Mouse (Mus musculus): ENCODE measurements around the gene Traf1.

The Traf1 gene

GRCm38 (mm10) chr2:34969166-34969565 is 7.6 kb upstream of the Traf1 start:
- no peak for DNase-seq (ENCODE audit: low read depth in 1 of 2, low spot score in 2 of 2)

GRCm38 (mm10) chr2:34966243-34966934 is 4.8 kb upstream of the Traf1 start:
- DNase-seq (ENCODE audit: low read depth in 1 of 2, low spot score in 2 of 2), result no peak

- no peak for DNase-seq (ENCODE audit: low read depth in 1 of 2, low spot score in 2 of 2)
Observed at GRCm38 (mm10) chr2:34965806-34966205, 4.2 kb upstream of the Traf1 start.

GRCm38 (mm10) chr2:34965293-34965692 is 3.7 kb upstream of the Traf1 start:
- no peak for DNase-seq (ENCODE audit: low read depth in 1 of 2, low spot score in 2 of 2)

- DNase-seq (ENCODE audit: low read depth in 1 of 2, low spot score in 2 of 2), result no peak
Observed at GRCm38 (mm10) chr2:34964651-34965050, 3.1 kb upstream of the Traf1 start.

GRCm38 (mm10) chr2:34964230-34964629 is 2.7 kb upstream of the Traf1 start:
- DNase-seq (ENCODE audit: low read depth in 1 of 2, low spot score in 2 of 2), result no peak

GRCm38 (mm10) chr2:34963371-34963956 is 1.9 kb upstream of the Traf1 start:
- peak in 1 of 2 experiments; percentile 66 for DNase-seq (ENCODE audit: low read depth in 1 of 2, low spot score in 2 of 2)

GRCm38 (mm10) chr2:34962893-34963292 is 1.3 kb upstream of the Traf1 start:
- peak in 1 of 2 experiments; percentile 55 for DNase-seq (ENCODE audit: low read depth in 1 of 2, low spot score in 2 of 2)

GRCm38 (mm10) chr2:34962211-34962610 is 639 bp upstream of the Traf1 start:
- no peak for DNase-seq (ENCODE audit: low read depth in 1 of 2, low spot score in 2 of 2)

GRCm38 (mm10) chr2:34960966-34961365 is 606 bp downstream of the Traf1 start:
- no peak for DNase-seq (ENCODE audit: low read depth in 1 of 2, low spot score in 2 of 2)

- DNase-seq (ENCODE audit: low read depth in 1 of 2, low spot score in 2 of 2), result no peak
Observed at GRCm38 (mm10) chr2:34960466-34960865, 1.1 kb downstream of the Traf1 start.

GRCm38 (mm10) chr2:34958582-34958981 is 3.0 kb downstream of the Traf1 start:
- peak in 1 of 2 experiments; percentile 44 for DNase-seq (ENCODE audit: low read depth in 1 of 2, low spot score in 2 of 2)

GRCm38 (mm10) chr2:34958036-34958435 is 3.5 kb downstream of the Traf1 start:
- peak; percentile 63 to 74 for DNase-seq (ENCODE audit: low read depth in 1 of 2, low spot score in 2 of 2)

GRCm38 (mm10) chr2:34957405-34957804 is 4.2 kb downstream of the Traf1 start:
- DNase-seq (ENCODE audit: low read depth in 1 of 2, low spot score in 2 of 2), result no peak

- DNase-seq (ENCODE audit: low read depth in 1 of 2, low spot score in 2 of 2), result no peak
Observed at GRCm38 (mm10) chr2:34956941-34957340, 4.6 kb downstream of the Traf1 start.

- no peak for DNase-seq (ENCODE audit: low read depth in 1 of 2, low spot score in 2 of 2)
Observed at GRCm38 (mm10) chr2:34954344-34954743, 7.2 kb downstream of the Traf1 start.

GRCm38 (mm10) chr2:34953547-34954116 is 7.9 kb downstream of the Traf1 start:
- DNase-seq (ENCODE audit: low read depth in 1 of 2, low spot score in 2 of 2), result no peak

- no peak for DNase-seq (ENCODE audit: low read depth in 1 of 2, low spot score in 2 of 2)
Observed at GRCm38 (mm10) chr2:34953018-34953417, 8.6 kb downstream of the Traf1 start.

GRCm38 (mm10) chr2:34951469-34951868 is 10.1 kb downstream of the Traf1 start:
- DNase-seq (ENCODE audit: low read depth in 1 of 2, low spot score in 2 of 2), result no peak

GRCm38 (mm10) chr2:34948622-34949021 is 12.9 kb downstream of the Traf1 start:
- no peak for DNase-seq (ENCODE audit: low read depth in 1 of 2, low spot score in 2 of 2)

GRCm38 (mm10) chr2:34946046-34946445 is 15.5 kb downstream of the Traf1 start:
- DNase-seq (ENCODE audit: low read depth in 1 of 2, low spot score in 2 of 2), result no peak

GRCm38 (mm10) chr2:34945580-34945979 is 16.0 kb downstream of the Traf1 start:
- DNase-seq (ENCODE audit: low read depth in 1 of 2, low spot score in 2 of 2), result no peak
